Mouse (Mus musculus) lung, adult 10 weeks (tissue): Measurements from ENCODE around the gene Vmn2r94. TPM values are rescaled to one million over a fixed set of nuclear protein-coding genes. Genes with fewer than 3 reads are reported as not detected.

Source experiments
- polyA plus RNA-seq: library from polyadenylated mRNA; stranded (reverse); fragments of 350-450 nt; fragmentation: Illumina TruSeq; extraction: RNeasy Lipid Tissue Mini Kit (QIAGEN cat#74804); gene quantifications from one replicate; pipeline ENCODE4 v1.2.3, GENCODE M21; 2014; ENCODE audit warnings: low read depth, low replicate concordance; ENCODE audit not compliant: insufficient read depth

Vmn2r94 gene
- not detected for polyA plus RNA-seq

GRCm38 (mm10) chr17:18277656-18278055, at the start of gene Vmn2r94:
Gene Vmn2r94 (minus strand): TSS chr17:18277756.

GRCm38 (mm10) chr17:18297799-18298198, 20.2 kb upstream of the Vmn2r94 start, which contains the start of gene Vmn2r93:
Gene Vmn2r93 (plus strand): TSS chr17:18298099.

Other genes starting within 250 kb of the Vmn2r94 start
- gene Vmn2r124, start 228.3 kb downstream of the Vmn2r94 start, polyA plus RNA-seq, result not detected
- gene Vmn2r91, start 192.7 kb downstream of the Vmn2r94 start, polyA plus RNA-seq, result not detected
- gene Vmn2r92, start 125.9 kb downstream of the Vmn2r94 start, polyA plus RNA-seq, result not detected
- not detected for gene Vmn2r93, start 20.3 kb upstream of the Vmn2r94 start, polyA plus RNA-seq
- not detected for gene Vmn2r95, start 146.3 kb upstream of the Vmn2r94 start, polyA plus RNA-seq